Mouse (Mus musculus) cerebellum, postnatal 25 days (tissue): Measurements from ENCODE around the gene Fam71b.

Source experiments
- DNase-seq, 2 experiments: peaks; one replicate each; pipeline ENCODE4 v3.0.0; 2021; ENCODE audit warnings: mixed read lengths in 2 of 2

The Fam71b gene

DNA sequence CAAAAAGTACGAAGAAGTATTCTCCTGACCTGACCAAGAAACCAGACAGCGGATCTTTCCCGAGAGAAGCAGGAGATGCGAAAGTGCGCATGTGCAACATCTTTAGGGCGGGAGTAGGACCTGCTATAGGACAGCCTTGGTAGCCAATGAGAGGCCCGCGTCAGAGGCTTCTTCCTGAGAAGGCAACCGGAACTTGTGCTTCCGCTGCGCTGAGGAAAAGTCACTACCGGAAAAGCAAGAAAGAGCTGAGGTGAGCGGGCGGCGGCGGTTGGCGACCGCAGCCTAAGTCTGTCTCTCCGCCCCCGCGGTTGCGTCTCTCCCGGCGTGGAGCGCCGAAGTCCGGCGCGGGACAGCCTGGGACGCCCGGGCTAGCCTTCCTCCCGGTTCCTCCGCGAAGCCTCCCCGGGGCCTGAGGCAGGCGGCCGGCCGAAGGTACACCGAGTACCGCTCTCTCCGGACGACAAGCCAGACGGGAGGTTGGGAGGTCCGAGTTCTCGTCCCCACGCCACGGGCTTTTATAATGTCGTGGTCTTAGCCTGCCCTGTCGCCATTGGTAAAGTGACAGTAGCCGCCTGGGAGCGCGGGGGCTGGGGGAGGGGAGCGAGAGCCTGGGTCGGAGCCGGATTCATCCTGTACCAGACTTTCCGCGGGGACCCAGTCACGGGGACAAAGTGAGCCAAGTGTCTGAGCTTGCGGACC is 40.5 kb downstream of the Fam71b start, which contains the start of gene Med7:
TSS of gene Med7 (plus strand) at position 166 of the 699 bp plus-strand sequence.
- peak; percentile 91 to 95 for DNase-seq

DNA sequence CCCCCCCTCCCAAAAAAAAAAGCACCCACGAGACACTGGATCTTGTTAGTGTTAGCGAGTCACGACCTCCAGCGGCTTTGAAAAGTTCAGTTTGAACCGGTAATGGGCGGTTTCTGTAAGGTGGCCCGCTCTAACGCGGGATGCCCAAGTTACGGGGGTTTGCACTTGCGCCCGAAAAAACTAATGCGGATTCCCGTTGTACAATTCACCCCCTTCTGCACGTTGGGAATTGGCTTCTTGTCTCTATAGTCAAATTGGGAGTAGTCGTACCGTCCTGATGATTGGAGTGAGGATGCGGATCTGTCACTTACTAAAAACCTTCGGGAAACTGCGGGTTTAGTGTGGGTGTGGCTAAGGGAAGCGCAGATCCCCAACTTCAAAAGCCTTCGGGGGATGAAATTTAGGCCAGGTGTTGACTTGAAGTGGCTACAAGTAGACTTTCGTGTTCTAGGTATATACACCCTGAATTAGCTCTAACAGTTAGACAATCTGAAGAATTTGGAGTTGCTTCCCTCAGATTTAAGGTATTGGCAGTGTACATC is 41.2 kb downstream of the Fam71b start:
- DNase-seq = no peak

DNA sequence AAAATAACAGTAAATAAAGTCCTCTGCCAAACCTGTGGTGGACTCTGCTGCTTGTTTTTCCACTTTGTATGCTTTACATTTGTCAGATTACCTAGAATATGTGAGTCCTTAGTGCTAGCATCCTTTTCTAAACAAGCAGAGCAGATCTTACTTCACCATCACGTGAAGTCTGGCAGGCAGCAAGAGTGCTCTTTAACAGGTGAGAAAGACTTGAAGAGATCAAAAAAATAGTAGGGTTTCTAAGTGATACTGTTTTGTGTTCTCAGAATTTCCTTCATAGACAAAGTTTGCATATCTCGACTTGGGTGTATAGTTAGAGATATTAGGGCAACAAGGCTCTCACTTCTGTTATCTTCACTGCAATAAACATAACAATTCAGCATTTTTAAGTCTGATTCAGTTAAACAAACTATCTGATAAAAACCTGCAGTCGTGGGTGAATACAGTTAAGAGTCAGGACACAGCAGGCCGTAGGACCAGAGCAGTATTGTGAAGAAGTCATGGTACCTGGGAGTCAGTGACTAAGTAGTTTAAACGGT is 42.7 kb downstream of the Fam71b start:
- no peak for DNase-seq

DNA sequence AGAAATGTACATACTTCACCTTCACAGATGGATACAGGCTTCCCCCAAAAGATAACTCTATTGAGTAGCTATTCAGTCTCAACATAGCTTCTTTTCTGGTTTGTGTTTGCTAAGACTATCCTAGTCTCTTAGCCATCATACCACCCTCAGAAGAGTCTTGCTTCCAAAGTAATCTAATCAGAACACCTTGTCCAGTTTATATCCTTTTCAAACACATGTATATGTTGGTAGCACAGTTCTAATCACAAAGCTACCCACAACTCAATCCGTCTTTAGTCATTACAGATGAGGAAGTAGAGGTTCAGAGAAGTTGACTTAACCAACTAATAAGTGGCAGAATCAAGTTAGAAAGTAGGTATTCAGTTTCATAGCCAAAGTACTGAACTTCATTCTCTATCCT is 45.4 kb downstream of the Fam71b start:
- DNase-seq = no peak

DNA sequence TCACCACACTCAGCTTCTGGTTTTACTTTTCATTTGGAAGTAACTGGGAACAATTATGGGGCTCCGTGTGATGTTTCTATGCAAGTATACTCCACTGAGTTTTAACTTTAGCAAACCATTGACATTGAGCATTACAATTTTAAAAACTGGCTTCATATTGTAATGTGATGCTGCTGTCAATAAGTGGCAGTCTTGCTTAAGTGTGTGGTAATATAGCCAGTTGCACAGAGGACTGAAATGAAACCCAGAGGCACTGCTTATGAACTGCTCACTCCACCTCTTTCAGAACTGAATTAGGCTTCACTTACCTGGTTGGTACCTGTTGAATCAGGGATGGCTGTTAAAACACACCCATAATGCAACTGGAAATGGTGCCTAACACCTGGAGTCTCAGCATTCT is 46.8 kb downstream of the Fam71b start:
- DNase-seq = no peak

DNA sequence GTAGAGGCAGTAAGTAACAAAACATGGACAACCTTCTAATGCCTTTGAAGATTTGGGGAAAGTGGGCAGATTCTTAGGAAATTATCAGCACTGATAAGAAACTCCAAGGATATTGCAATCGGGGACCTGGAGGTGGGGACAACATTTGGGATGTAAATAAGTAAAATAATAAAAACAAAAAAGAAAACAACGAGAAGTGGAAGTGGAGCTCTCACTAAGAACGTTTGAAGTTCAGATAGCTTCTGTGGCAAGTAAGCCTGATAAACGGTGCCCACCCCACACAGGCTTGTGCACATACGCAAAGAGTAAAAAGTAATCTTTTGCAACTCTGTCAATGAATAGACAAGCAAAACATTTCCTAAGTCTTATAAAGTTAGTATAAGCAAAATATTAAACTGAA is 47.6 kb downstream of the Fam71b start:
- DNase-seq = no peak

DNA sequence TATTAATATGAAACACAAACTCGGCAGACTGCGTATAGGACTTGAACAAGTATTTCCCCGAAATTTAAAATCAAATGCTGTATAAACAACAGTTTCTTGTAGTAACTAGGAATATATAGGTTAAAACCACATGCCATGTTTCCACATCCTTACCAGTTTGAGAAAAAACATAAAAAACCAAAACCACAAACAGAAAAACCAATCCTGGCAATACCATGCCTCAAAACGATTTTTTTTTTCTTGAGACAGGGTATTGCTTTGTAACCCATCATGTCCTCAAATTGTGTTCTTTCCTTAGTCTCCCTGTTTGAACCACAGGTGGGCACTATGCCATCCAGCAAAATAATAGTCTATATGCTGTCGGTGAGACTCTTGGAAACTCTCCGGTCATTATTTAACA is 49.8 kb downstream of the Fam71b start:
- DNase-seq = no peak

DNA sequence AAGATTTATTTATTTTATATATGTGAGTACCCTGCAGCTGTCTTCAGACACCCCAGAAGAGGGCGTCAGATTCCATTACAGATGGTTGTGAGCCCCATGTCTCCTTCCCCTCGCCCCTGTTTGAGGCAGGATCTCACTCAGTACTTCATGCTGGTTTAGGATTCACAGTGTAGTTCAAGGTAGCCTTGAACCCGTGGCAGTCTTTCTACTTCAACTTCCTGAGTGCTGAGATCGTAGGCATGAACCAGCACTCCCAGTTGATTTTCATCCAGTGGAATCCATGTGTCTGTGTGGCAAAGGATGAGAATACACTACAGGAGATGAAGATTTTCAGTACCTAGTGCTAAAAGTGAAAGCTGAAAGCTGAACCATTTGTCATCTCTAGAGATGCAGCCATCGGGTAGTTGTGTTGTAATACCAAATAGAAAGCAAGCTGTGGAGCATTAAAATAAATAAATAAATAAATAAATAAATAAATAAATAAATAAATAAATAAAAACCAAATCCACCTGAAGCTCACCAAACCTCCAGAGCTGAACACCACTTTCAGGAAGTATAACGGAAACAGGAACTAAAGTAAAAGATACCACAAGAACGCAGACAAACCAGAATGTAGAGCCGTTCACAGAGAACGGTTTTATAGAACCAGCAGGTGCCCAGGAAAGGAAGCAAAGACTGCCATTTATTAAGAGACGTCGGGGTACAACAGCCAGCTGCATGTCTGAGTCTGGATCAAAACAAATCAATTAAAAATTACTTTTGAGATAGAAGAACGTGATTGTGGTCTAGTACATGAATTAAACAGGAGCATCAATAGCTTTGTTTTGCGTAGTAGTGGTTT is 51.5 kb downstream of the Fam71b start:
- no peak for DNase-seq

DNA sequence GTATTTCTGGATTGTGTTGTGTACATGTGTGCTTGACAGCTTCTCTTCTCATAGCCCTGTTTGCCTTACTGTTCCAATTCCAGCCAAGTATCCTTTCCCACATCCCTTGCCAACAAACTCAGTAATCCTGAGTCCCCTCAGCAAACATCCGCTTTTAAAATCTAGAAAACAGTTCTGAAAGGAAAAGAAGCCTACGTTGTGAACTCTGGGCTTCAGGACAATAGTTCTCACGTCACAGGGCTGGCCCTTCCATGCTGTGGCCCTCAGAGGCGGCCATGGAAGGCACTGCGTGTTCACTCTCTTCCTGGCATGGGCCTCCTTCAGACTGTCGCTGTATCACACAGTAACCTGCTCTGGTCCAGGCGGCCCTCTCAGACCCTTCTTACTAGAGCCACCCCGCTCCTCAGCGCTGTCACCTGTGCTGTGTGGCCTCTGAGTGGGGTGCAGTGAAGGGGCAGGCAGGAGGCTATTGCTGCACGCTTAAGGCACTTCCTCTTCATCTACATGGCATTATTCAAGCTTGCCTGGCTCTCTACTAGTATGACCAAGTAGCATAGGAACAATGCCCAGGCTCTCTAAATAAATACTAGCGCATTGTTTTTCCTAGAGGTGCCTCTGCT is 53.2 kb downstream of the Fam71b start:
- DNase-seq = no peak

DNA sequence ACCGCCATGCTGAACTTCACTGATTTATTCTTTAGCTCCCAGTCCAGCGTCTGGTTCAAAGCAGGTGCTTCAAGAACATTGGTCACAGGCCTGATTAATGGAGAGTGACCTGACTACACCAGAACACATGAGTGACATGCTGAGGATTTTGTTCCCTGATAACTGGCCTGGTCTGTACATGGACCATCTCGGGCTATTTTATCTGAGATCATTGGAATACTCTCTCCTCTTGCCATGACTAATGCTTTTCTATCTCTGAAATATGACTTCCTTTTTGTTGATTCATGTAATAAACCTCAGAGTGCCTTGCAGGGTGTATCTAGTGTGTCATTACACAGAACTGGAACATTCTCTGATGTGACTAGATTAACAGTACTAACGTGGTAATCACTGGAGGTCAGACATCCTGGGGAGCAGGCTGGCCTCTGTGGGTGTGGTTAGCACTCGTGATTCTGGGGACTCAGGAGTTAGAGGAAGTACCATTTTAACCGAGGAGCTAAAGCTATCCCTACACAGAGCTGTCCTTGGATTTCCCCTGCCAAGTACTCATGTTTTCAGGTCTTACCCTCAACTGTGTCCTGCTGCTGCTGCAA is 58.2 kb downstream of the Fam71b start, which contains the start of gene Havcr2:
TSS of gene Havcr2 (plus strand) at position 483 of the 593 bp plus-strand sequence.
- DNase-seq = no peak
